Mouse (Mus musculus) left cerebral cortex, postnatal 36 days (tissue): Measurements from ENCODE around the gene Eepd1. TPM values are rescaled to one million over a fixed set of nuclear protein-coding genes. Genes with fewer than 3 reads are reported as not detected.

Source experiments
- DNase-seq, 2 experiments: peaks; one replicate each; pipeline ENCODE4 v3.0.0; 2021 to 2022; ENCODE audit warnings: low spot score in 2 of 2, mixed read lengths in 1 of 2
- intact Hi-C: fragments of 180-260 bp; cut with DNase I; formaldehyde crosslinking; loops from one replicate; pipeline ENCODE4 v1.15.1; 2025
- total RNA-seq, 2 experiments: library from RNA; stranded (reverse); gene quantifications; 2 replicates each; pipeline ENCODE4 v1.2.3; 2021

Gene Eepd1
- total RNA-seq, 2 experiments from 2014 or later = 21.7 to 21.9 TPM

DNA sequence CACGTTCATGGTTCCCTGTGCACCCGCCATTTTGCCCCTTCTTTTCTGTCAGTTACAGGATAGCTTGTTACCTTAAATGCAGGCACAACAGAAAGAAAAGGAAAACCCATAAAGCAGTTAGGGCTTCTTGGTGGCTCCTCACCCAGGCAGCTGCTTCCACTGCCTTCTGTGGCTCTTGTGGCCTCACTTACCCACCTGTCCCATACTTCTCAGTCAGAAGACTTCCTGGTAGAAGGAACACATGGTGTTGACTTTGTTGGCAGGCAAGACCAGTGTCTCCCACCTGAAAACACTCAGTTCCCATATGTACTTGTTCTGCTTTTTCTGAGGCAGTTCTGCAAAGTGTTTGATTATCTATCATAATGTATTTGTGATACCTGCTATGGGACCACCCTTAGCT lies 40.5 kb downstream of the Eepd1 start:
- intact Hi-C loops = no loop called here
- DNase-seq = no peak

DNA sequence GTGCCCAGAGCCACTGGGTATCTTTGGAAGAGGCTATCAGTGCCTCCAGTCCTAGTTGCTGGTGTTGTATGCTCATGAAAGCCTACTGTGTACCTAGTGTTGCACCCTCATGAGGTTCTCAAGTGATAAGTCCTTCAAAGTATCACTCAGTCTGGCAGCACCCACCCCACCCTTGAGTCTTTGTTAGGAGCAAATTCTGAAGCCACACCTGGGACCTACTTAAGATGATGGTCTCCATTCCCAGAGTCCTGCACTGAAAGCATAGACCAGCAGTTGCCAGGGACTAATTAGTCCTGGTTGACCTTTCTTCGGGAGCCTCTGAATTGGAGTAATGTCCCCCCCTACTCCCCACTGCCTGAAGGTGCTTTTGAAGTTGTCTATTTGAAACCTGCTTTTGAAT lies 45.2 kb downstream of the Eepd1 start:
- no peak for DNase-seq
- intact Hi-C loops = no loop called here

DNA sequence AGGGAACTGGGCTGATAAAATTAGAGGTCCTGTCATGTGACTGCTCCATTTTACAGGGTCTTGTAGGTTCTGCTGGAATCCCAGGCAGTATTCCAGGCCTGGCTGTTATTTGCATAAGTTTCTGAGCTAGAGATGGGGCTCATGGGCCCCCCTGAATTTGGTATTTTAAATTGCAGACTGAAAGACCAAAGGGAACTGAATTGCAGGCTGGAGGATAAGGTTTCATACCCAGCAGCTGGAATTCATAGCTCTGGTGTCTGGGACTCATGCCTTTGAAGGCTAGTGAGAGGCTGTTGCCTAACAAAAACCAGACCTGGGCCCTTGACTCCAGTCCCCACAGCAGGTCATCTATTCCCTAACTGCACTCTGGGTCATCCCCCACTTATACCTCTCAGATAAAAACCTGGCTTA lies 45.6 kb downstream of the Eepd1 start:
- intact Hi-C loops = no loop called here
- DNase-seq = no peak

DNA sequence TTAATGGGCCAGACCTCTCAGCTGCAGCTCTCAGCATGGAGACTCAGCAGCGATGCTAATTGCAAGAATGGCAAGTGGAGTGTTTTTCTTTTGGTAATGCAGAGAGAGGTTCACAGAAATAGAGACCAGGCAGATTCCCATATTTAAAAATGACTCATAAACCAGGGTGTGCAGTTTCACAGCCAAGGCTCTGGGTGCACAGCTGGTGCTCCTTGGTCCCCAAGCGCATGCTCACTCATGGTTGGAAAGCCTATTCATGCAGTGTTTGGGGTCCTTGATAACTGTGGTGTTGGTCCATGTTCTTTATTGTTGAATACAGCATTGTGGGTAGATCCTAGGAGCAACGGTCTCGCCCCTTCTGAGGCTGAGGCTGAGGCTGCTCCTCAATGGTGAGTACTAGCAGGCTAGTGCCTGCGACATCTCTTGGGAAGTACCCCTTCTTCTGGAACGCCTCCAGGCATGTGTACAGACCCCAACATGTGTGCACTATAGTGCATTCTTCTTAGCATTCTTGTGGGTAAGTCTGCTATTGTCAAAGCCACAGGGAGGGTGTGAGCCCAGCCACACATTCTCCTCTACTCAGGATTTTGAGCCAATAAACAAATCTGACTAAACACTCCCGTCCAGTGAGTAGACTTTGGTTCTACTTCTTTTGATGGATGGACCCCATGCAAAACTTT lies 46.2 kb downstream of the Eepd1 start:
- intact Hi-C loops = no loop called here

DNA sequence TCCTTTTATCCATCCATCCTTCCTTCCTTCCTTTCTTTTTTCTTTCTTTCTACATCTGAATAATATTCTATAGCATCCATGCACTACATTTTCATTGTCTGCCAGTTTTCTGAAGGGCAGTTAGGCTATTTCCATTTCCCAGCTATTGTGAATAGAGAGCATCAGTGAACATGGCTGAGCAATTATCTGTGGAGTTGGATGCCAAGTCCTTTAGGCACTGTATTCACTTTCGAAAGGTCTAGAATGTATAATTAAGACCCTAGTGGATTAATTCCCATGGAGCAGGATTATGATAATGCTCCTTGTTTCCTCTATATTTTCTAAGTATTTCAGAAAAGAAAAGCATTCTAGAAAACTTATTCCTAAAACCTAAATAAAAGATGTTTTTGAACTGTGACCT lies 50.3 kb downstream of the Eepd1 start:
- intact Hi-C loops = no loop called here
- no peak for DNase-seq

More for the DNA sequence above, 46.2 kb downstream of the Eepd1 start:
- no peak for DNase-seq

DNA sequence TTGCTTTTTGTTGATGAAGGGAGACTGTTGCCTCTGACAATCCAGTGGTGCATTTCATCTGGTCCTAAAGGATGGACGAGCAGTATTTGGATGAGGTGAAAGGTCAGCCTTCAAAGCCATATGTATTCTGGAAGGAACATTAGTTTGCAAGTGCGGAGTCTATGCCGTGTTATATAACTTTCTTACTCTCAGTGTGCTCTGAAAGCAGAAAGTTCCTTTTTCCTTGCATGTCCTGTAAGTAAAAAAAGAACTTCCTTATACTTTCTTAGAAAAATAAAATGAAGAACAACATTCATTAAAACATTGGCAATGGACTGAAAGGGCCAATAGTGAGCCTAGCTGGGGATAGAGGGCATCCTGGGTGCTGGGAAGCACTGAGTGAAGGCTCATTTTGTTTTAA lies 50.8 kb downstream of the Eepd1 start:
- intact Hi-C loops = no loop called here
- no peak for DNase-seq

DNA sequence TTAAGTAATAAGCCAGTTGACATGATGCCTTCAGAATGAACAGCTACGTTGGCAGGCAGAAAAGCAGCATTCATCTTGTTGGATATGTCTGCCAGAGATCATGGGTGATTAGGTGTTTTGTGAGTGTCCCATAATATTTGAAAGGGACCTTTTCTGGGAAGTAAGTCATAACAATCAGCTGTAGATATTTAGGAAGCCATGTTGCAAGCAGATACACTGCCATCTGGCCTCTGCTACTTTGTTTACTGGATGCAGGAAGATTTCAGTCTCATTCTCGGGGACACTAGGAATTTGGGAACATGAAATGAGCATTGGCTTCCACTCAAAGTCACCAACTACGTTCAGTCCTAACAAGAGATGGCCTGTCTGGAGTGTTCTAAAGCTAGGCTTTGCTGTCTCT lies 54.1 kb downstream of the Eepd1 start:
- intact Hi-C loops = no loop called here
- no peak for DNase-seq

DNA sequence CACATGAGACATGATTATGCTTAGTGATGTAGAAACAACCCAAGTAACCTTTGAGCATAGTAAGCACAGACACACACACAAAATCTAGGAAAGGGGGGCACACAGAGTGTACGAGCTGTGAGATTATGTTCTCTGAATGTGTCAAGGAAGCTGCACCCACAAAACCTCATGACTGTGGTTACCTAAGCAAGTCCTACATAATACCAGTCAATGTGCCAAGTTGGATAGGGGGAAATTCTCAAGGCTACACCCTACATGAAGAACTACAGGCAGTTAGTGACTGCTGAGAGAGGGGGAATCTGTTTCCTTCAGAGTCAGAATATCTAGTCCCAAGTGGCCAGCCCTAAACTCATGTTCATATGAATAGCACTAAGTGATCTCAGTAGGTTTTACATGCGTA lies 58.1 kb downstream of the Eepd1 start:
- intact Hi-C loops = no loop called here
- no peak for DNase-seq

DNA sequence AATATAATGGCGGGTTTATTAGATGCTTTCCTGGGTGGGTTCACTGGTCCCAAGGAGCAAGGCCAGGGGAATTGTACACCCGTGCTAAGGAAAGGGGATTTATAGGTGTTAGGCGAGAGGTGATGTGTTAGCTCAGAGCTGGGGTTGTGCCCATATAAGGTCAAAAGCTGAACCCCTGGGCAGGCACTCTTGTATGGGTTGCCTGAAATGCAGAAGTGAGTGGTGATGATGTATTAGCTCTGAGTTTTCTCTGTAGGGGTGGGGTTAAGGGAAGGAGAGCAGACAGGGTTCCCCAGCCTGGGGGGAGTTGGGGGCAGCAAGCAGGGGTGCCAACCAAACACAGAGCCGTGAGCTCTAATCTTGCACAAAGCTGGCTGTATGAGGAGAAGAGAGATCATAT lies 60.0 kb downstream of the Eepd1 start:
- intact Hi-C loops = no loop called here
- no peak for DNase-seq

DNA sequence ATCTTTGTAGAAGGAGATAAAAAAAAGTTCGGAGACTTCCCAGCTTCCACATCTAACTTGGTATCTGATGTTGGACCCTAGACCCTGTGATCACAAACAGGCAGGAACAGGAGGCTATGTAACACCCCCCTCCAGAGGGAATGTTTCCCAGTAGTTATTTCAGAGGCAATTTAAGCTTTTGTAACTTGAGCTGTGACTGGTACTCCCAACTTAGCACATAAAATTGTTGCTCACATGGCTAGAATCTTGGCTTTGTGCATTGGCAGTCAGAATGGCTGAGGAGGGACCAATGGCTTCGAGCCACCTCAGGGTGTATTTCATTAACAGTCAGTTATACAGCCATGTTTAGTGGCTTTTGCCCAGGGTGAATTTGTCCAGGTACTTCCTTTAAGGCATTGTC lies 63.9 kb downstream of the Eepd1 start:
- no peak for DNase-seq
- intact Hi-C loops = no loop called here

DNA sequence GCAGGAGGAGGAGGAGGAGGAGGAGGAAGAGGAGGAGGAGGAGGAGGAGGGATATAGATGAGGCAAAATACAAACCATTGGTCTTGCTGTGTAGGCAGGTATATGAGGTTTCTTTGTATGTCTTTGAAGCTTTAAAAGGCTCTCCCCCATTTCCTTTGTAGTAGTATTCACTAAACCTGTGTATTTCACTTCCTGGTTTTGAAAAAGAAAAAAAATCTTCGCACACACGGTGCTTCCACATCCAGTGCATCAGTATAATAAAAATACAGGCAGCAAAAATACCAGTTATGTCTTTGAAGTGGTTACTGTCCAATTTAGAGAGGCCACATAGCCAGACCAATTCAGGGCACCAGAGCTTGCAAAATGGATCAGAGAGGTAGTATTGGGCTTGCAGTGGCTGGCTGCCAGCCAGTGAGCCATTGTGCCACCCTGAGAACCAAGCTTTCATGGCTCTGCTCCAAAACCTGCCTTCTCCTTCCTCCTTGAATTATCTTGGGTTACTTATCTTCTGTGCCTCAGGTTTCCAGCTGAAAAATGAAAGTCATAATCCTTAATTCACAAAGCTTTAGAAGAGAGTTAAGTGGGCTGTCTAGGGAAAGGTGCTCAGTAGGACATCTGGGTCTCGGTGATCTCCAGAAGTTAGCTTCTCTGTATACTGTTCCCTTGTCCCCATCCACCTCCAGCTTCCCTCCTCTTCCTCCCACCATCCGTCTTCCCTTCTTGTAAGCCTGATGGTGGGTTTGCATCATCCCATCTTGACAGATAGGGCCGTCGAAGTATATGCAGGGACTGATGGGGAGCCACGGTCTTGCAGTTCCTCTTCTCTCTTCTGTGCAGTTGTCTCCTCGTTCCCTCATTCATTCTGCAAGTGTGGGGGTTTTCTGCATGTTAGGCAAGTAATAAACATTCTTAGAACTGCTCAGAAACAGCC lies 68.0 kb downstream of the Eepd1 start:
- intact Hi-C loops = no loop called here
- no peak for DNase-seq

DNA sequence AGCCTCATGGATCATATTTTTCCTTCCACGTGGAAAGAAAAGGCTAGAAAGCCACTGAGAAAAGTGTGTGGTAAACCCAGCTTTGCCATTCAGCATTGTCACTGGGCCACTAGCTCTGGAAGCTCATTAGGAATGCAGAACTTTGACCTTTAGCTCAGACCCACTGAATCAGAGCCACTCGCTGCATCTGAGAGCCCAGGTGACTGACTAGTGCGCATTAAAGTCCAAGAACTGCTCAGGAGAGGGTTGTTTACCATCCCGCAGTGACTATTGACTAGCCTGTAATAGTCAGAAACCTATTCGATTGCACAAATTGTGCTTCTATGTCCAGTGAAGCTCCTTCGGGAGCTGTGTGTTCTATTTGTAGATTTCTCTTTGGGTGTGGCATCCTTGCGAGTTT lies 68.8 kb downstream of the Eepd1 start:
- DNase-seq = no peak
- intact Hi-C loops = no loop called here

DNA sequence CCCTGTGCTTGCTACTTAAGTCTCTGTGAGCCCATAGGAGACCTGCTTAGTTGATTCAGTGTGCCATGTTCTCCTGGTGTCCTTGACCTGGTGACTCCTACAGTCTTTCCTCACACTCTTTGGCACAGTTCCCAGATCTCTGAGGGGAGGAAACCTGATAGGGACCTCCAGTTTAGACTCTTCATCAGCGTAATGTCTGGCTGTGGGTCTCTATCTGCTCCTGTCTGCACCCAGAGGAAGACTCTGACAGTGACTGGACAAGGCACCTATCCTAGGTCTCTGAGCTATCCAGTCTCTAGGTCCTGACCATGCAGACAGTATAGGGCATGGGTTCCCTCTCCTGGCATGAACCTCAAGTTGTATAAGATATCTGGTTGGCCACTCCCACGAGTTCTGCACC lies 71.2 kb downstream of the Eepd1 start:
- no peak for DNase-seq
- intact Hi-C loops = no loop called here

DNA sequence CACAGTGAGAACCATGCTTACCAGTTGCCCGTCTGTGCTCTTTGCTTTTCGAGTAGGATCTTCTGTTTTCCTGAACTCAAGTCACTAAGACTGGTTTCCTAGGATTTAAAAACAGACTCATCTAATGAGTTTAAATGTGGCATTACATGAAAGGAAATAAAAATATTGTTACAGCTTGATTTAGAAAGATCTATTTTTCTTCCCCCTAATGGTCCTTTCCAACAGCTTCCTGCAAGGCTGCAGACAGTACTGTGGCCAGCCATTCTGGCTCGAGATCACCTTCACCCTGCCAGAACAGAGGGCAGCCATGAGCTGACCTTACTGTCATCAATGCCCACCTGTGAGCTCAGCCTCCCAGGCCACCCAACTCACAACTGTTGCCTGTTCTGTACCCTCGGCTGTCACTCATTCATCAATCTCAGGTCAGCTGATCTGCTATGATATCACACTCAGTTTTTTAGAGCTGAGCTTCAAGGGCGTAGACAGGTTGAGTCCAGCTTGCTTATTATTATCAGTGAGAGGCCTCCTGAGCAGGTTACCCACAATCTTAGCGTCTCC lies 73.0 kb downstream of the Eepd1 start:
- no peak for DNase-seq
- intact Hi-C loops = no loop called here

DNA sequence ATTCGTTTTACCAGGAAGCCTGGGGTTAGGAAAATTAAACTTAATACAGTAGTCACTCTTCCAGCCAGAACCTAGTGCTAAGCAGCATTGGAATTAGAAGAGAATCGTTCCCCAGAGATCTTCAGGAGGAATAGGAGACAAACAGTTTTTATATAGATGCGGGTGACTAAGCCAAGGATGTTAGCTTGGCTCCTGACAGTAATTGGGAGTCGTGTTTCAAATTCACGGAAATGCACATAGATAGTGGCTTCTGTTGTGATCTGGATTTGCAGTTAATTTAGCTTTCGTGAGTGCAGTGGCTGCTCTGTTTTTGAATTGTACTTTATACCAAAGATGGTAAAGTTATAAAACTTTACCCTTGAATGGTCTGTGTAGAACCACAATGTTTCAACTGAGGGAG lies 73.9 kb downstream of the Eepd1 start:
- no peak for DNase-seq
- intact Hi-C loops = loop anchor here (5.0 kb wide), 1 partner anchor 73 kb away; the partner anchor contains the start of gene Eepd1

DNA sequence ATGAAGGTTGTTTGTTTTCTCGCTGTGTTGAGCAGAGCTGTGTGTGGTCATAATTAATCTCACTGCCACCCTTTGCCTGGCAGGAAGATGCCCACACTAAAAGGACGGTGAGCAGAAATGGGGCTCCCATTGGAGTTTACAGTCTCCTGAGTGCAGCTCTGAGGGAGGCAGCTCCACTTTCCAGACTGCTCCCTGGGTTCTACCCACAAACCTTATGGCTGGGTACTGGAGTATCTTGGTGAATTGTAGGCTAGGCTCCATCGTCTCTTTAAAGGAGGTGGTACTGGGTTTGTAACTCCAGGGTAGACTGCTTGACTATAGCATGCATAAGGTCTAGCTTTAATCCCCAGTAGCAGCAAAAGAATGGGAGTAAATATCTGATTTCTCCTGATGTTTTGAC lies 74.7 kb downstream of the Eepd1 start:
- intact Hi-C loops = loop anchor here (5.0 kb wide), 1 partner anchor 74 kb away; the partner anchor contains the start of gene Eepd1
- DNase-seq = no peak

DNA sequence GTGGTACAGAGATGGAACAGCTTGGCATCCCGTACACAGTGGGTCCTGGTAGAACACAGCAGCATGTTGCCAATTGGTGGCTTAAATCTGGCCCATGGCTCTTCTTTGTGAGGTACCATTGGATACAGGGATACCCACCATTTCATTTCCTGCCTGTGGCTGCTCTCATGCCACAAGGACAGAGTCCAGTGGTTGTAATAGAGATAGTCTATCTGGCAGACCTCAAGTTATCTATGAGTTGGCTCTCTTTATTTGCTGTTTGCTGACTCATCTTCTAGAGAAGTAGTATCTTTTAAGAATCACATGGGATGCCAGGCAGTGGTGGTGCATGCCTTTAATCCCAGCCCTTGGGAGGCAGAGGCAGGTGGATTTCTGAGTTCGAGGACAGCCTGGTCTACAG lies 76.0 kb downstream of the Eepd1 start:
- no peak for DNase-seq
- intact Hi-C loops = loop anchor here (5.0 kb wide), 1 partner anchor 75 kb away; the partner anchor contains the start of gene Eepd1

DNA sequence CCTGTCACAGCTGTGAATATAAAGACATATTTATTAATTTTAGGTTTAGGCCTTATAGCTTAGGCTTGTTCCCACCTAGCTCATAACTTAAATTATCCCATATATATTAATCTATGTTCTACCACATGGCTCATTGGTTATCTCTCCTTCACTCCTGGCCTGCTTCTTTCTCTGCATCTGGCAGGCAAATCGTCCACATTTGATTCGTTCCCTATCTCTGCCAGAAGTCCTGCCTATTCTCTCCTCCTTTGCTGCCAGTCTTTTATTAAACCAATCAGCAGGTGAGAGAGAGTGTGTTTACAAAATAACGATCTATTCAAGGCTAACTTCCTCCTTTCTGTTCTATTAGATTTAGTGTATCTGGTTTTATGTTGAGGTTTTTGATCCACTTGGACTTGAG lies 77.5 kb downstream of the Eepd1 start:
- intact Hi-C loops = loop anchor here (5.0 kb wide), 1 partner anchor 77 kb away; the partner anchor contains the start of gene Eepd1
- no peak for DNase-seq

DNA sequence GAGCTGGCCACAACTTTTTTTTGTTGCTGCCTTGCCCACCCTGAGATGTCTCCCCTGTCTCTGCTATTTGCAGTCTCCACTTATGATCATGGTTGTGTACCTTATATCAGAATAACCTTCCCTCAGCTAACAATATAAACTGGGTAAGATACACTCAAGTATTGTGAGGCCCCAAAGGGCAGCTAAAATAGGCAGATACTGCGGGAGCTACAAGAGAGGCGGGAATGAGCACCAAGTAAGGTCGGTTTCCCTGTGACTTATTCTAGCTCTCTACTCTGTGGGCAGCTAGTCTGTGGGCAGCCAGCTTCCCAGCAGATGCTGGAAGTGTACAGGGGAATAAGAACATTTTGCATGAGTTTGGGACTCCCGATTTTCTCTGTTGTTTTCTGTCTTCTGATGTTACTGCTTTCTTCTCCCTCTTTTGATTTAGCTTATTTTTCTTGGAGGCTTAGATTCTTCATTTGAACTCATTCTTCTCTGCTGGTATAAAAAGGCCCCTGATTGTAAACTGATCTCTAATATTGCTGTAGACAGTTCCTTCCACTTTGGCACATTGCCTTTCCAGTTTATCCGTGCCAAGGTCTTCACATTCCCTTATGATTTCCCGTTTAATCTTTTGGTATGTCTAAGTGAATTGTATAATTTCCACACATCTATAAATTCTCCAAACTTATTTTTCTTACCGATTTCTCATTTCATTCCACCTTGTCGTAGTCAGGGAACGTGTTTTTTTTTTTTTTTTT lies 78.8 kb downstream of the Eepd1 start:
- no peak for DNase-seq
- intact Hi-C loops = no loop called here

DNA sequence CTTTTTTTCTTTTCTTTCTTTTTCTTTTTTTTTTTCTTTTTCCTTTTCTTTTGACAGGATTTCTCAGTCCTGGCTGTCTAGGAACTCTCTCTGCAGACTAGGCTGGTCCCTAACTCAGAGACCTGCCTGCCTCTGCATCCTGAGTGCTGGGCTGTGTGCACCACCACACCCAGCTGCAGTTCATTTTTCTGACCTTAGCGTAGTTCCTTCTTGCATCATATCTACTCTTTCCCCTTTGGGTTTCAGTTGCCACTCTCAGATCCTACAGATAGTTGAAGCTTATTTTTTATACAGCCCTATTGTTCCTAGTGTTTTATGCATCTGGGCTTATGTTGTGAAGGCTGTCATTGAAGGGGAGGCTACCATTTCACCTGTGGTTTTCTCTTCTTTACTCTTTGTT lies 79.8 kb downstream of the Eepd1 start:
- intact Hi-C loops = no loop called here
- DNase-seq = no peak
